Mouse (Mus musculus) thymus, adult 2 months (tissue): ENCODE data around the gene Ssh2. TPM values are rescaled to one million over a fixed set of nuclear protein-coding genes. Genes with fewer than 3 reads are reported as not detected.

ENCODE experiments used
- DNase-seq: peaks from one replicate; pipeline ENCODE4 v3.0.0; 2021
- H3K27ac ChIP-seq: fragments of 200-500 bp; 2 replicates; pipeline ENCODE4 v1.5.1; 2012; ENCODE audit warnings: low read length, control low read depth; ENCODE audit not compliant: control insufficient read depth, insufficient read depth
- H3K27me3 ChIP-seq: fragments of 200-500 bp; 2 replicates; pipeline ENCODE4 v1.6.1; 2012; ENCODE audit warnings: mild to moderate bottlenecking, low read length, moderate library complexity, mixed read lengths; ENCODE audit not compliant: control insufficient read depth, insufficient read depth
- H3K36me3 ChIP-seq: fragments of 200-500 bp; 2 replicates; pipeline ENCODE4 v1.6.1; 2012; ENCODE audit warnings: mild to moderate bottlenecking, low read length, moderate library complexity; ENCODE audit not compliant: control insufficient read depth, insufficient read depth
- H3K4me1 ChIP-seq: fragments of 200-500 bp; replicated peaks from 2 replicates; pipeline ENCODE4 v1.6.1; 2012; ENCODE audit warnings: low read length; ENCODE audit not compliant: control insufficient read depth, insufficient read depth
- H3K4me3 ChIP-seq: fragments of 200-500 bp; 2 replicates; pipeline ENCODE4 v1.5.1; 2012; ENCODE audit warnings: mild to moderate bottlenecking, low read length, control low read depth, moderate library complexity; ENCODE audit not compliant: control insufficient read depth, insufficient read depth
- CTCF ChIP-seq: fragments of 200-500 bp; IDR thresholded peaks from 2 replicates; pipeline ENCODE4 v1.5.1; 2012; ENCODE audit warnings: mild to moderate bottlenecking, control low read depth, low read length, moderate library complexity, borderline replicate concordance; ENCODE audit not compliant: control insufficient read depth, poor library complexity, insufficient read depth; ENCODE audit errors: extremely low read depth
- POLR2A ChIP-seq: fragments of 200-500 bp; IDR thresholded peaks from 2 replicates; pipeline ENCODE4 v1.6.1; 2012; ENCODE audit warnings: mild to moderate bottlenecking, low read length, control low read depth, moderate library complexity; ENCODE audit not compliant: control insufficient read depth, poor library complexity, insufficient read depth; ENCODE audit errors: extremely low read depth
- WGBS: fragments of 180-500 bp; shearing (Covaris S2); methylation state at CpG from one replicate; pipeline ENCODE4 v1.1.7; 2018; 5-methylcytosine and 5-hydroxymethylcytosine counted together
- polyA plus RNA-seq: library from polyadenylated mRNA; depleted of rRNA; stranded (reverse); fragments of >200 nt; gene quantifications from 2 replicates; pipeline ENCODE4 v1.2.3, GENCODE M21; 2012

The Ssh2 gene
- polyA plus RNA-seq, 1 experiment, result 28.6 TPM

- TF ChIP-seq CTCF, result no peak
- no peak for TF ChIP-seq POLR2A
These were observed 246.4 kb downstream of the Ssh2 start, which contains the start of gene Coro6 for GRCm38 (mm10) chr11:77462283-77463100. Gene Coro6 (plus strand): TSS chr11:77462411.

GRCm38 (mm10) chr11:77463101-77463445 is 247.0 kb downstream of the Ssh2 start:
- Histone ChIP-seq H3K36me3 (no peaks in the 10 kb centered on the region), H3K4me3 (no peak overlapping the region), H3K27ac (no peak overlapping the region), H3K27me3 (peaks cover 14% of the 10 kb centered on the region), H3K4me1 (peaks cover 16% of the 10 kb centered on the region)
- TF ChIP-seq CTCF (no peak), POLR2A (no peak)
- 46% methylated on average over 8 of the region's 8 CpGs for WGBS
- DNase-seq, result no peak

More at GRCm38 (mm10) chr11:77462283-77463100, 246.4 kb downstream of the Ssh2 start, which contains the start of gene Coro6:
- H3K27me3 ChIP-seq, result peaks cover 14% of the 10 kb centered on the region
- no peaks in the 10 kb centered on the region for H3K36me3 ChIP-seq
- no peak within 1 kb of the TSS for H3K27ac ChIP-seq
- peaks cover 13% of the 10 kb centered on the region for H3K4me1 ChIP-seq
- WGBS, result 1% methylated on average over 73 of the region's 73 CpGs
- H3K4me3 ChIP-seq, result peak within 1 kb of the TSS; percentile 16
- no peak for DNase-seq

GRCm38 (mm10) chr11:77463786-77464185 is 247.7 kb downstream of the Ssh2 start:
- no peak overlapping the region for H3K4me3 ChIP-seq
- no peak overlapping the region for H3K27ac ChIP-seq
- no peaks in the 10 kb centered on the region for H3K36me3 ChIP-seq
- H3K27me3 ChIP-seq, result peaks cover 14% of the 10 kb centered on the region
- TF ChIP-seq POLR2A (no peak), CTCF (no peak)
- 93% methylated on average over 10 of the region's 10 CpGs for WGBS
- H3K4me1 ChIP-seq, result peaks cover 16% of the 10 kb centered on the region
- DNase-seq, result no peak

- H3K27ac ChIP-seq, result no peak overlapping the region
- H3K27me3 ChIP-seq, result peaks cover 14% of the 10 kb centered on the region
- WGBS, result 88% methylated on average over 4 of the region's 4 CpGs
These were observed 248.6 kb downstream of the Ssh2 start for GRCm38 (mm10) chr11:77464684-77465083.

GRCm38 (mm10) chr11:77465111-77465510 is 249.0 kb downstream of the Ssh2 start:
- peaks cover 16% of the 10 kb centered on the region for H3K4me1 ChIP-seq
- WGBS, result 93% methylated on average over 3 of the region's 3 CpGs
- no peak for TF ChIP-seq CTCF
- TF ChIP-seq POLR2A, result no peak
- no peak overlapping the region for H3K27ac ChIP-seq
- DNase-seq, result no peak
- H3K4me3 ChIP-seq, result no peak overlapping the region
- H3K27me3 ChIP-seq, result peaks cover 14% of the 10 kb centered on the region
- H3K36me3 ChIP-seq, result no peaks in the 10 kb centered on the region

More at GRCm38 (mm10) chr11:77464684-77465083, 248.6 kb downstream of the Ssh2 start:
- Histone ChIP-seq H3K4me1 (peaks cover 16% of the 10 kb centered on the region), H3K4me3 (no peak overlapping the region), H3K36me3 (no peaks in the 10 kb centered on the region)
- TF ChIP-seq POLR2A (no peak), CTCF (no peak)
- DNase-seq, result no peak

GRCm38 (mm10) chr11:77466544-77466943 is 250.5 kb downstream of the Ssh2 start:
- Histone ChIP-seq H3K27ac (no peak overlapping the region), H3K4me1 (peaks cover 16% of the 10 kb centered on the region), H3K4me3 (no peak overlapping the region), H3K27me3 (peaks cover 14% of the 10 kb centered on the region), H3K36me3 (no peaks in the 10 kb centered on the region)
- no peak for DNase-seq
- TF ChIP-seq POLR2A, result no peak
- TF ChIP-seq CTCF, result no peak
- 62% methylated on average over 9 of the region's 9 CpGs for WGBS

GRCm38 (mm10) chr11:77467157-77467556 is 251.1 kb downstream of the Ssh2 start:
- Histone ChIP-seq H3K4me1 (peaks cover 14% of the 10 kb centered on the region), H3K36me3 (no peaks in the 10 kb centered on the region), H3K27ac (no peak overlapping the region), H3K4me3 (no peak overlapping the region), H3K27me3 (peaks cover 13% of the 10 kb centered on the region)
- DNase-seq, result peak; percentile 93
- TF ChIP-seq CTCF (peak; percentile 69), POLR2A (no peak)
- 3% methylated on average over 25 of the region's 25 CpGs for WGBS
